Mouse (Mus musculus): Measurements from ENCODE around the gene C530008M17Rik. TPM values are rescaled to one million over a fixed set of nuclear protein-coding genes. Genes with fewer than 3 reads are reported as not detected.

Gene C530008M17Rik
- total RNA-seq, 2 experiments from 2014 or later = 9.1 to 10.7 TPM

GRCm38 (mm10) chr5:76664936-76665335, 8.6 kb downstream of the C530008M17Rik start:
- no peak for DNase-seq

GRCm38 (mm10) chr5:76665421-76665820, 9.1 kb downstream of the C530008M17Rik start:
- no peak for DNase-seq

GRCm38 (mm10) chr5:76666026-76666756, 9.9 kb downstream of the C530008M17Rik start:
- no peak for DNase-seq

DNA sequence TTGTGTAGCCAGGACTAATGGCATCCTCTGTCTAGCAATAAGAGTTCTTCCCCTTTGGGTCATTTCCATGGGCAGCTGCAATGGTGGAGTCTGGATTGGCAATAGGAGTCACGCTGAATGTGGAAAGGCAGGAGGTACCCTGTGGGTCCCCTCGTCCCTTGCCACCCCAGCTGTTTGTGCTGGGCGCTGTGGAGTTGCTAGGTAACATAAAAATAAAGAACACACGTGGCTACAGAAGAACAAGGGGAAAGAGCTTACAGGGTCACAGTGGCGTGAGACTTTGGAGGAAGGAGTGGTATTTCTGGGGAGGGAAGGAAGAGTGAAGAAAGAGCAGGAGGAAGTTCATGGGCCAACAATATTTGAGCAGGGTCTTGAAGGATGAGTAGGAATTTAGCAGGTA, 11.8 kb downstream of the C530008M17Rik start:
- DNase-seq = no peak

DNA sequence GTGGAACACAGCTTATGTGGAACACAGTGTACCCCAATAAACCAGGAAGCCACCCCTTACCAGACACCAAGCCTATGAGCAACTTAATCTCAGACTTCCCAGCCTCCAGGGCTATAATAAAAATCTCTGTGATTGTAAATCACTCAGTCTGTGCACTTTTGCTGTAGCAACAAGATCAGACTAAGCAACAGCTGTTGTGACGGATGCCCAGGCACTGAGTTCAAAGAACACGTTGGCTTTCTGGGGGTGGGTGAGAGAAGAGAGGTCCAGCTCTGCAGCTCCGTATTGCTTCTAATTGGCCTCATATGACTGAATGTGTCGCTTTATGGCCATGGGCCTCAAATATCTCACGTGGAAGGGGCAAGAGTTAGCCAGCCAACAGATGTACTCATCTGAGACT, 12.2 kb downstream of the C530008M17Rik start:
- DNase-seq = no peak

DNA sequence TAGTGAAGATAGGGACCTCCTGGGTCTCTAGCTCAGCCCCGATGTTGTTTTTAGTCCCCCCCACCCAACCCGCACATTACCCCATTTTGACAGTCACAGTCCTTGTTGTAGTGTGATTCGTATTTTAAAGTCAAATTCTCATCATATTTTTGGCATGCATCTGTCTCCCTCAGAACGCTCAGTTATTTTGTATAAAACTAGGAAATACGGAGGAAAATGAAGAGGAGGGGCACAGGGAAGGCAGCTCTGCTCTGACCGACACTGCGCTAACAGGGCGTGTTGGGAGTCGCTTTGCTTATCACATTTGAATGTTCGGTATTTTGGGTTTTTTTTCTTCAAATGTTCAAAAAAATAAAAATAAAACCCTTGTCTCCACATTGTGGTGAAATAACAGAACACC, 13.9 kb downstream of the C530008M17Rik start:
- DNase-seq = no peak

DNA sequence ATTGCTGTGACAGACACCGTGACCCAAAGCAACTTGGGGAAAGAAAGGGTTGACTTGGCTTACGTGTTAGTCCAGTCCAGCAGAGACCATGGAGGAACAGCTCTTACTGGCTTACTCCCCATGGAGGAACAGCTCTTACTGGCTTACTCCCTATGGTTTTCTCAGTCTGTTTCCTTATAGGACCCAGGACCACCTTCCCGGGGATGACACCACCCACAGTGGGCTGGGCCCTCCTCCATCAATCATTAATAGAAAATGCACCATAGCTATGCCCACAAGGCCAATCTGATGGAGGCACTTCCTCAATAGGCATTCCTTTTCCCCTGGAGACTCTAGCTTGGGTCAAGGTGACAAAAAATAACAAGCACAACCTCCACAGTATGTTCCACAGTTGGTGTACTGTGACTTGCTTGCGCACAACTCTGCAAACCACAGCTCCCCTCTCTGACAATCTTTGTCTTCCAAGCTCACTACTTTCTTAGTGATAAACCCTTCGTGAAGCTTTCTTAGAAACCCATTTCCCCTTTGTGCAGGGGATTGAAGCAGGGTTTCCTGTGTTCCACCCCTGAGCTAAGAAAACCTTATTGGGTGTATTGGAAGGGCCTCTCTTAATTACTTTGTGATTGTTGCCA, 17.8 kb downstream of the C530008M17Rik start:
- no peak for DNase-seq

- DNase-seq = no peak
Measured at GRCm38 (mm10) chr5:76675369-76675768, 19.1 kb downstream of the C530008M17Rik start.

DNA sequence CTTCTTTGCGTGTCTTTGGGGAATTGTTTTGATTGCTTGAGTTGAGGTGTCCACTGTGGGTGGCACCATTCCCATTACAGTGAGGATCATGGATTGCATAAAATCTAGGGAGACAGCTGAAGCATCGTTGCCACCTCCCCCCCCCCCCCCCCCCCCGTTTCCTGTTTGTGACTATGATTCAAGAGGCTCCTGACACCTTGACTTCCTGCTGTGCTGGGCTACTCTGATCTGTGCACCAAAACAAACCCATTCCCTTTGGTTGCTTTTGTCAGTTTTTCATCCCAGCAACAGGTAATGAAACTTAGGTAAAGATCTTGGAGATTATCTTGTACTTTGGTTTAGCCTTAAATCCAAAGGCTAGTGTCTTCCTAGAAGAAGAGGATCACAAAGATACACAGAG, 24.6 kb downstream of the C530008M17Rik start:
- DNase-seq = no peak

GRCm38 (mm10) chr5:76681895-76682656, 25.8 kb downstream of the C530008M17Rik start:
- no peak for DNase-seq

- DNase-seq = no peak
Measured at GRCm38 (mm10) chr5:76683455-76683854, 27.1 kb downstream of the C530008M17Rik start.

DNA sequence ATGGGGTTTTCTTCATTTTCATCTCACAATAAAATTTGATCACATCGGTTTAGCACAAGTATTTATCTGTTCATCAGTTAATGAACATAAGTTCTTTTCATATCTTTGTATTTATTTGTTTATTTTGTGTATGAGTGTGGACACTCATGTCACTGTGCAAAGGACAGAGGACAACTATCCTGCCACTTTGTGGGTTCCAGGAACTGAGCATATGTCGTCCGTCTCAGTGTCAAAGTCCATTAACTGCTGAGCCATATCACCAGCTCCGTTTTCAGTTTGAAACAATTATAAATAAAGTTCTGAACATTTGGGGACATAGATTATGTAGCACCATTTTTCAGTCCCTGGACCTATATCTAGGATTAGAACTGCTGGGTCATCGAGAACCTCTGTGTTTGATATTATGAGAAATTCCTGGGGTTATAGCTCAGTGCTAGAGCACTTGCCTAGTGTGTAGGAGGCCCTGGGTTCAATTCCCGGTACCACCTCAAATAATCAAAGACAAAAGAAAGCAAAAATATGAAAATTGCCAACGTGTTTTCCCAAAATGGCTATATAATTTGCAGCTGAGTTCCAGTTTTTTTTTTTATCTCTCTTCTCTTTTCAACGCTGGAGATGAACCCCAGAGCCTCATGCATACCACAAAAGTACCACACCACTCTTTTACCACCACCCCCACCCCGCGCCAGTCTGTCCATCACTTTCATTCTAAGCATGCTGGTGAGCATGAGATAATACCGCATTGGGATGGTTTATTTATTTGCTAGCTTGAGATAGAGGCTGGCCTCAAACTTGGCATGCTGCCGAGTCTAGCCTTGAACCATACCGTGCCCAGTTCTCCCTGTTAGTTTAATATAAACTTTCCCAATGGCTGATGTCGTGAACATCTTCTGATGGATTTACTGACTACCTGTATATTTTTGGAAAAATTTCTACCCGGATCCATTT, 28.6 kb downstream of the C530008M17Rik start:
- no peak for DNase-seq

GRCm38 (mm10) chr5:76687961-76688600, 31.8 kb downstream of the C530008M17Rik start:
- DNase-seq = no peak

- DNase-seq = no peak
Measured at GRCm38 (mm10) chr5:76688643-76689042, 32.3 kb downstream of the C530008M17Rik start.

GRCm38 (mm10) chr5:76690177-76690593, 33.9 kb downstream of the C530008M17Rik start:
- no peak for DNase-seq

DNA sequence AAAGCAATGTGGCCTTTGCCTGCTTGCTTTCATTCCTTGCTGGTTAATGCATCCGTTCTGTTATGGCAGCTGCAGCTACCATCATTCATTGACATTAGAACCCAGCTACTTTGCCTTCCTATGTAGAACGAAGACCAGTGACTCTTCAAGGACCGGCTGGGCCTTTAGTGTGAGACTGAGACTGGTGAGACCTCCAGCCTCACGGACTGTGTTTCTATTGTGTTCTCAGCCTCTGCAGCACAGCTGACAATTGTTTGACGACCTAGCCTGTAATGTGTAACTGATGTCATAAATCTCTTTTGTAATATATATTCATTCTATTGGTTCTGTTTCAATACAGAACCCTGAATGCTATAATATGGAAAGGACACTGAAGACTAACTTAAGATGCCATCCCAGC, 34.9 kb downstream of the C530008M17Rik start:
- DNase-seq = no peak

DNA sequence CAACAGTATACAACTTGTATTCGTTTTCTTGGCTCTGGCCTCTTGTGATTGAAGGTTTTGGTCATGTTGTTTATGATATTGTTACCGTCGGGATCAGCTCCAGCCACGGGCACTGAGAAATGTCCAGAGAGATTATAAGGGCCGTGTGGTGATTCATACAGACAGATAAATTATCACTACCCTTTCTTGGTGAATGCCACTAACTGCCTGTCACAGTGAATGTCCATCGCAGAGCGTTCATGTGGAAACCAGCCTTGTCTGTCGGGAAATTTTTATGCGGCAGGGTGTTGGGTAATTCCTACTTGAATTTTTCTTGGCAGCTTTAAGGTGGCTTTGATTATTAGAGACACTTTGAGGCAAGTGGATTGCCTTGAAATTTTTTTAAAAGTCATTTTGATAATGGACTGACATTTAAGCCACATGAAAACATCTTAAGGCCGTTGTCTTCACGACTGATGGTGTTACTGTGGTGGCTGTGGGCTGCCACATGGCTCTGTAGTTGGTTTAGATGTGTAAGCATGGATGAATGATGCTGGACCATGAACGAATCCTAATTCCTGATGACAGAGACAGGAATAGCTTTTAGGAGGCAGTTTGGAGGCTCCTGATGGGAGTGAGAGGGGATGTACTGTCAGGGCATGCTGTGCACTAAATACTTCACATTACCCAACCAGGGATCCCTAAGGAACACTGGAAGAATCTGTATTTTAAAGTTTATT, 35.6 kb downstream of the C530008M17Rik start:
- no peak for DNase-seq

DNA sequence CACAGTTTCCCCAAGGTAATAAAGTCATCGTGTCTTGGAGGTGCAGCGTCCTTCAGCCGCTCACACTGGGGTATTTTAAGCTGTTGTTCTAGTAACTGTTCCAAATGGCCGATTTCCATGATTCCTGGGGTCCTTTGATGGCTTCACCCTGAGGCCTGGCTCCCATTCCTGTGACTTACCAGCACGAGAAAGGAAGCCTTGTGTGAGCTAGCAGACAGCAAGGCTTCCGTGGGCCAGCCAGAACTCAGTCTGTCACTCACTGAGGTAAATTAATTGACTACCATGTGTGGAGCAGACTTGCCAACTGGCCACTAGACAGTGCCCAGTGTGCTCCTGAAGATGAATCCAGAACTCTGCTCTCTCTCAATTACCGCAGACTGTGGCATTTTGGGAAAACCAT, 41.2 kb downstream of the C530008M17Rik start:
- peak; percentile 11 for DNase-seq

DNA sequence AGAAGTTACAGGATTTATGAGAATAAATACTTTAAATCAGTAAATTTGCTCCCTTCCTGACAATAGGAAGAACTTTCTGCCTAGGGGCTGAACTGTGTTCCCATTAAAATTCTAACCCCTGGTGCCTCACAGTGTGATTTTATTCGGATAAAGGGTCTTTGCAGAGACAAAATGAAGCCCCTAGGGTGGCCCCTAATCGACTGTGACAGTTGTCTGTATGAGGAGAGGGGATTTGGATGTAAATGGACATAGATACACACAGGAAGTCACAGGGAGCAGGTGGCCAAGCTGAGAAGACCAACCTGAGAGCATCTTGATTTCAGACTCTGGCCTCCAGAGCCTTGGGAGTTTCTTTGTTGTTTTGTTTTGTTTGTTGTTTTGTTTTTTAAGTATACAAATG, 41.9 kb downstream of the C530008M17Rik start:
- no peak for DNase-seq

DNA sequence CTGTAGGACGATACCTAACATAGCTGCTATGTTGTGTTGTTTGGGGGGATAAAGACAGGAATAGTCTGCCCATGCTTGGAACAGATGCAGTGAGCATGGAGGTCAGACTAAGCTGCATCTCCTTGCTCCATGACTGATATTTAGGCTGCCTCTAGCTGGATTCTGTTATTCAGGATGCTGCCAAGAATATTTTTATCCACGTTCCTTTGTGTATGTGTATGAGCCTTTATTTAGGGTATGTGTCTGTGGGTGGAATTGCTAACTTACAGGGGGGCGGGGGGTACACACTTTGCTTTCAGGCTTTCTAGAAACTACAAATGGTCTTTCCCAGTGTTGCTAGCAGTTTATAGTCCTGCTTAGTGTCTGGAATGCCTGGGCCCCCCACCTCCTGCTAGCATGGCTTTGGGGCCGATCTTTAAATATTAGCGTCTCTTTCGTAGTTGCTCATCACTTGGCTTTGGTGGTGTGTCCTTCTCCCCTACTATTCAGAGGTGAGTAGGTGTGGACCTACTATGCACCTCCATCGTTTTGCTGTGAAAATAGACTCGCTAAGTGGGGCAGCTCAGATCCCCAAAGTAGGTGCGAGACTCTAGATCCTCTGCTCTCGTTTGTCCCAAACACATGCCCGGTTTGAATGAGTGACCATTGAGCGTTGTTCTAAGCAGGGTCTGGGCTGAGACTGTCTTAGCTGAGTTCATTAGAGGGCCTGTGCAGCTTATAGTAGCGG, 45.0 kb downstream of the C530008M17Rik start:
- no peak for DNase-seq
